11 mouse cellular contexts compared by ENCODE assay signal in the genomic region with DNA sequence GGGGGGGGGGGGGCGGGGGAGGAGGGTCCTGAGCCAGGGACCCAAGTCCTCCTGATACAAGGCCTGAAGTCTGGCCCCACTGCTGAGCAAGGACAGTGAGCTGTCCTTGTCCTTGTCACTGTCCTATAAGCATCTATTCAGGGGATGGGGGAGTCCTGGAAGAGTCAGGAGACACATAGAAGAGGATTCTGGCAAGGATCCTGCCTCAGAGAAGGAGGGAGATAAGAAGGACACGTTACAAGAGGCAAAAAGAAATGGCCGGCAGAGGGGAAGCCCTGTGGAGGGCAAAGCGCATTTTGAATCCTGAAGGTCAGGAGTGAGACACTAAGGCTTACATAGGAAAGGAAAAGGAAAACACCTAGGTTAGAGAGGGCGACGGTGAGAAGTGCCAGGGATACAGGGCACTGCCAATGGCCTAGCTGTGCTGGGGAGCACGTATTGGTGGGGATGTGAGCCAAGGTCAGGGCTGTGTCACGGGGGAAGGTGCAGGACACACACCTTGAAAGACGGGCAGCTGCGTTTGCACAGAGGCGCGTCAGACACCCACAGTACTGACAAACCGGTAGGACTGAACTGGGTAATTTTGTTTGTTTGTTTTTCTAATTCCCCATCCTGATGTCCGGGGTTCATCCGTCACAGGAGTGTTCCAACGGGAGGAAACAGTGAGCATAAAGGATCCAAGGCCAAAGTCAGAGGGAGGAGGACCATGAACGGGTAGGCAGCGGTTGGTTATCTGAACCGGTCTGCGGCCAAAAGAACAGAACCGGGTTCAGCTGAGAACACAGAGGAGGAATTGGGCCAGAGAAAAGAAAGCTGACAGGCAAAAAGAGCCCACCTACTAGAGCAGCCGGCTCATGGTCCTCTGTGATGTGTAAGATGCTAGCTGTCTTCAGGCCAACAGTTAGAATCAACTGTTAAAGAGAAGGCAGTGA. TPM values are rescaled to one million over a fixed set of nuclear protein-coding genes. Genes with fewer than 3 reads are reported as not detected.
DNase-seq lines count a peak whose midpoint lies in the region; ATAC-seq and TF ChIP-seq lines count a peak whose summit lies in the region.
"Had no signal": no experiment of that assay in that cellular context is flagged by ENCODE, and none has a peak within 500 bp of the region (broad histone marks: within the 10 kb centered on the region; RNA-seq: fewer than 3 reads in every experiment).

No protein-coding gene starts in this region.

- H3K4me2 ChIP-seq in heart, embryonic 15.5 days, result no peak overlapping the region
- peak overlapping the region; percentile 29; the same call in 1 of the 2 replicates for H3K4me2 ChIP-seq in lung, embryonic 16.5 days (ENCODE audit: low read depth, low read length)
- H3K4me2 ChIP-seq in forebrain, embryonic 12.5 days, result no peak overlapping the region
- H3K4me2 ChIP-seq: liver, embryonic 12.5 days; midbrain, embryonic 11.5 days had no signal

- no peak for ATAC-seq in heart, embryonic 15.5 days (replicated peaks; ENCODE audit: insufficient number of reproducible peaks, insufficient read depth, low FRiP score, low read depth)
- ATAC-seq in lung, embryonic 16.5 days (ENCODE audit: low read depth), result peak; percentile 87; the same call in 1 of the 2 replicates
- no peak for ATAC-seq in forebrain, embryonic 12.5 days (ENCODE audit: low FRiP score)
- ATAC-seq: liver, embryonic 12.5 days had no signal

- peak in 1 of 2 experiments; percentile 58 for DNase-seq in cerebellum, adult 2 months
- no peak for DNase-seq in cerebellum, adult 8-10 months
- DNase-seq in heart, postnatal 4 days, result no peak
- no peak for DNase-seq in lung, adult 2 months
- peak; percentile 44 for DNase-seq in lung, postnatal 25 days (ENCODE audit: low spot score)
- DNase-seq: kidney, adult 18-20 months had no signal

- TF ChIP-seq CTCF in cerebellum, adult 2 months (IDR thresholded peaks at IDR 0.05; ENCODE audit: borderline replicate concordance, insufficient read depth, low read depth, low read length), result no peak
- TF ChIP-seq CTCF in lung, adult 2 months (IDR thresholded peaks at IDR 0.05; ENCODE audit: insufficient read depth, low read length), result no peak

- H3K9me3 ChIP-seq in heart, embryonic 15.5 days (replicated peaks), result no peaks in the 10 kb centered on the region
- no peaks in the 10 kb centered on the region for H3K9me3 ChIP-seq in lung, embryonic 16.5 days (ENCODE audit: control insufficient read depth, low read length)
- no peaks in the 10 kb centered on the region for H3K9me3 ChIP-seq in forebrain, embryonic 12.5 days
- H3K9me3 ChIP-seq: liver, embryonic 12.5 days had no signal

- no peaks in the 10 kb centered on the region for H3K36me3 ChIP-seq in heart, embryonic 15.5 days
- no peaks in the 10 kb centered on the region; the same call in 1 of the 2 replicates for H3K36me3 ChIP-seq in lung, embryonic 16.5 days (ENCODE audit: control insufficient read depth, insufficient read depth, low read length)
- H3K36me3 ChIP-seq in forebrain, embryonic 12.5 days (replicated peaks), result no peaks in the 10 kb centered on the region
- H3K36me3 ChIP-seq: liver, embryonic 12.5 days had no signal

- WGBS in cerebellum, adult 2 months, result 14% methylated on average over 22 of the region's 22 CpGs
- WGBS in heart, embryonic 15.5 days, result 53% methylated on average over 22 of the region's 22 CpGs
- 38% methylated on average over 21 of the region's 22 CpGs for WGBS in lung, embryonic 16.5 days
- 37% methylated on average over 21 of the region's 22 CpGs for WGBS in lung, adult 2 months
- WGBS in forebrain, embryonic 12.5 days, result 90% methylated on average over 21 of the region's 22 CpGs

- H3K9ac ChIP-seq in heart, embryonic 15.5 days, result no peak overlapping the region
- peak overlapping the region; percentile 28; the same call in 1 of the 2 replicates for H3K9ac ChIP-seq in lung, embryonic 16.5 days (ENCODE audit: low read length)
- H3K9ac ChIP-seq in forebrain, embryonic 12.5 days, result no peak overlapping the region
- H3K9ac ChIP-seq: liver, embryonic 12.5 days had no signal

- no peaks in the 10 kb centered on the region for H3K27me3 ChIP-seq in cerebellum, adult 2 months (ENCODE audit: control insufficient read depth, insufficient read depth, low read length)
- 0 out of 2 replicates have a peak, but pooled peaks cover 3% of the 10 kb centered on the region for H3K27me3 ChIP-seq in heart, embryonic 15.5 days
- no peaks in the 10 kb centered on the region for H3K27me3 ChIP-seq in lung, embryonic 16.5 days (ENCODE audit: control insufficient read depth, insufficient read depth, low read depth, low read length)
- no peaks in the 10 kb centered on the region for H3K27me3 ChIP-seq in forebrain, embryonic 12.5 days
- H3K27me3 ChIP-seq: liver, embryonic 12.5 days had no signal

- peak overlapping the region; percentile 78 for H3K27ac ChIP-seq in cerebellum, adult 2 months (ENCODE audit: insufficient read depth, low read length)
- peak overlapping the region; percentile 4; the same call in 1 of the 2 replicates for H3K27ac ChIP-seq in heart, embryonic 15.5 days
- H3K27ac ChIP-seq in lung, embryonic 16.5 days (ENCODE audit: low read length), result peak overlapping the region; percentile 93
- H3K27ac ChIP-seq in forebrain, embryonic 12.5 days, result no peak overlapping the region
- H3K27ac ChIP-seq: liver, embryonic 12.5 days had no signal

- H3K4me1 ChIP-seq in cerebellum, adult 2 months (ENCODE audit: control insufficient read depth, insufficient read depth, low read length), result peaks cover 57% of the 10 kb centered on the region
- peaks cover 65% of the 10 kb centered on the region for H3K4me1 ChIP-seq in heart, embryonic 15.5 days (replicated peaks)
- H3K4me1 ChIP-seq in lung, embryonic 16.5 days (replicated peaks; ENCODE audit: control insufficient read depth, insufficient read depth, low read length), result peaks cover 54% of the 10 kb centered on the region
- peaks cover 27% of the 10 kb centered on the region for H3K4me1 ChIP-seq in lung, adult 2 months (ENCODE audit: control insufficient read depth, insufficient read depth, low read length)
- H3K4me1 ChIP-seq in forebrain, embryonic 12.5 days, result peaks cover 19% of the 10 kb centered on the region

- H3K4me3 ChIP-seq in cerebellum, adult 2 months (replicated peaks; ENCODE audit: insufficient read depth, low read depth, low read length), result no peak overlapping the region
- H3K4me3 ChIP-seq in heart, embryonic 15.5 days, result no peak overlapping the region
- H3K4me3 ChIP-seq in lung, embryonic 16.5 days (ENCODE audit: low read length), result no peak overlapping the region
- no peak overlapping the region for H3K4me3 ChIP-seq in lung, adult 2 months (replicated peaks; ENCODE audit: extremely low read depth, low read depth, low read length)
- H3K4me3 ChIP-seq in forebrain, embryonic 12.5 days (replicated peaks), result no peak overlapping the region
- H3K4me3 ChIP-seq: liver, embryonic 12.5 days had no signal

- no peak for TF ChIP-seq POLR2A in cerebellum, adult 2 months (IDR thresholded peaks at IDR 0.05; ENCODE audit: borderline replicate concordance, insufficient read depth, low read length)
- TF ChIP-seq POLR2A in lung, adult 2 months (IDR thresholded peaks at IDR 0.05; ENCODE audit: borderline replicate concordance, extremely low read depth, low read depth, low read length), result no peak

RNA-seq across cellular contexts. Expression of gene Cerk, which starts 8.9 kb away (rescaled TPM):
- 152 and 159 TPM in 2 replicates for polyA plus RNA-seq in cerebellum, adult 2 months (2012; rRNA removed)
- polyA plus RNA-seq in heart, embryonic 15.5 days (2015; fragmentation: Nextera tagmentation; extraction: Ambion mirVana), result 13.2 and 17.9 TPM in 2 replicates
- 10 to 100 TPM; 39.1 to 40.2 TPM for total RNA-seq in heart, postnatal 4 days (2021)
- 25.2 and 26.4 TPM in 2 replicates for polyA plus RNA-seq in lung, embryonic 16.5 days (2015; fragmentation: Nextera tagmentation; extraction: Ambion mirVana)
- polyA plus RNA-seq in lung, adult 2 months (2012; rRNA removed), result 38.2 and 40.8 TPM in 2 replicates
- polyA plus RNA-seq in forebrain, embryonic 12.5 days (2016; fragmentation: Nextera tagmentation; extraction: Ambion mirVana), result 24.1 and 24.9 TPM in 2 replicates

RNA-seq across cellular contexts. Expression of gene Tbc1d22a, which starts 37.2 kb away (rescaled TPM):
- 23.0 and 23.3 TPM in 2 replicates for polyA plus RNA-seq in cerebellum, adult 2 months (2012; rRNA removed)
- polyA plus RNA-seq in heart, embryonic 15.5 days (2015; fragmentation: Nextera tagmentation; extraction: Ambion mirVana), result 9.2 and 12.5 TPM in 2 replicates
- total RNA-seq in heart, postnatal 4 days (2021), result 10 to 100 TPM; 16.5 to 20.6 TPM
- polyA plus RNA-seq in lung, embryonic 16.5 days (2015; fragmentation: Nextera tagmentation; extraction: Ambion mirVana), result 13.6 and 14.3 TPM in 2 replicates
- polyA plus RNA-seq in lung, adult 2 months (2012; rRNA removed), result 31.9 and 34.7 TPM in 2 replicates
- polyA plus RNA-seq in forebrain, embryonic 12.5 days (2016; fragmentation: Nextera tagmentation; extraction: Ambion mirVana), result 9.1 and 9.4 TPM in 2 replicates
